Mouse (Mus musculus) spleen, adult 2 months (tissue): ENCODE data around the gene Lingo2. TPM values are rescaled to one million over a fixed set of nuclear protein-coding genes. Genes with fewer than 3 reads are reported as not detected.

Experiments
- DNase-seq, 2 experiments: peaks; one replicate each; pipeline versions ENCODE4 v3.0.0 to v3.0.0-alpha.2; 2012 to 2021; ENCODE audit warnings: low spot score in 2 of 2, low read depth in 1 of 2
- H3K27ac ChIP-seq: fragments of 200-500 bp; 2 replicates; pipeline ENCODE4 v1.5.1; 2012; ENCODE audit warnings: low read length, inconsistent platforms; ENCODE audit not compliant: insufficient read depth
- H3K27me3 ChIP-seq: fragments of 200-500 bp; 2 replicates; pipeline ENCODE4 v1.6.1; 2012; ENCODE audit warnings: mild to moderate bottlenecking, moderate library complexity, low read length, inconsistent platforms; ENCODE audit not compliant: control insufficient read depth, insufficient read depth
- H3K36me3 ChIP-seq: fragments of 200-500 bp; 2 replicates; pipeline ENCODE4 v1.6.1; 2012; ENCODE audit warnings: mild to moderate bottlenecking, low read length, inconsistent platforms; ENCODE audit not compliant: control insufficient read depth, insufficient read depth
- H3K4me1 ChIP-seq: fragments of 200-500 bp; 2 replicates; pipeline ENCODE4 v1.6.1; 2011; ENCODE audit warnings: inconsistent platforms; ENCODE audit not compliant: control insufficient read depth, insufficient read depth, insufficient read length
- H3K4me3 ChIP-seq: fragments of 200-500 bp; 2 replicates; pipeline ENCODE4 v1.5.1; 2011; ENCODE audit warnings: mild to moderate bottlenecking, inconsistent platforms; ENCODE audit not compliant: insufficient read depth, insufficient read length; ENCODE audit errors: extremely low read depth
- CTCF ChIP-seq: fragments of 200-500 bp; IDR thresholded peaks from 2 replicates; pipeline ENCODE4 v1.5.1; 2011; ENCODE audit warnings: mild to moderate bottlenecking, inconsistent platforms; ENCODE audit not compliant: insufficient read depth, insufficient read length, insufficient replicate concordance; ENCODE audit errors: extremely low read depth
- POLR2A ChIP-seq: fragments of 200-500 bp; IDR thresholded peaks from 2 replicates; pipeline ENCODE4 v1.6.1; 2011; ENCODE audit warnings: low read depth, low read length, inconsistent platforms
- WGBS: fragments of 180-500 bp; shearing (Covaris S2); methylation state at CpG from one replicate; pipeline ENCODE4 v1.1.7; 2018; 5-methylcytosine and 5-hydroxymethylcytosine counted together
- polyA plus RNA-seq: library from polyadenylated mRNA; depleted of rRNA; stranded (reverse); fragments of >200 nt; gene quantifications from 2 replicates; pipeline ENCODE4 v1.2.3, GENCODE M21; 2012

Gene Lingo2
- polyA plus RNA-seq, 1 experiment = 0.02 TPM

DNA sequence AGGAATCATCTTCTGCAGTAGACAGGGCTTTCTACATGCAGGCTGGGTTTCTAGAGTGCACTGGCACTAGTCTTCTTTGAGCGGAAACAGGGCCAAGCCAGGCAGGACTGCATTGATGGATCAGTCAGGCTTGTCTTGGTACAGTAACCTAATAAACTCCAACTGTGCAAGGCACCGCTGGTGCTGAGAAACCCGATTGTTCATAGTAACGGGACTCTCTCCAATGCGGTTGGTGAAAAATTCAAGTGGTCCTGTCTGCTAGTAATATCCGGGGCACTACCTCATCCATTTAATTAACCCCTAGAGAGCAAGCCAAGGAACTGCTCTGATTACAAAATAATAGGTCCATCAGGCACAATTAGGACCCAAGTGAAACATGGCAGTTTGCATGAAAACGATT, 1106.4 kb downstream of the Lingo2 start:
- Histone ChIP-seq H3K27me3 (no peaks in the 10 kb centered on the region), H3K4me1 (no peaks in the 10 kb centered on the region), H3K27ac (no peak overlapping the region), H3K36me3 (no peaks in the 10 kb centered on the region), H3K4me3 (no peak overlapping the region)
- TF ChIP-seq CTCF (no peak), POLR2A (no peak)
- 85% methylated on average over 7 of the region's 7 CpGs for WGBS
- no peak for DNase-seq

DNA sequence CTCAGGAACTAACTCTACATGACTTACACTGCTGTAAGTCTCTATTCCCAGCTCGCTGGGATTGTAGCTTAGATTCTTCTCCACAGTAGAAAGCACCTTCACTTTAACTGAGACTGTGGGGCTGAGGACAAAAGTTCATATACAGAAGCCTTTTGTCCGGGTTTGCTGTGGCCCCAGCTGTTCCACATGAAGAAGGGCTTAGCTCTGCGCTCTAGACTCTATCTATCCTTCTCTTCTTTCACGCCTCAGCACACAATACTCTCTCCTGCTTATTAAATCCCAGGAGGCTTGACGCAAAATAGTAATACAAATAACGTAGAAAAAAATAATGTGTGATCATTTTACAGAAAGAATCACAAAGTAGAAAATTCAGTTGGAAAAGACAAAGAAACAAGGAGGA, 1107.0 kb downstream of the Lingo2 start:
- no peak overlapping the region for H3K4me3 ChIP-seq
- no peak overlapping the region for H3K27ac ChIP-seq
- 88% methylated on average over 6 of the region's 6 CpGs for WGBS
- no peak for TF ChIP-seq CTCF
- TF ChIP-seq POLR2A = no peak
- no peaks in the 10 kb centered on the region for H3K4me1 ChIP-seq
- H3K36me3 ChIP-seq = no peaks in the 10 kb centered on the region
- no peaks in the 10 kb centered on the region for H3K27me3 ChIP-seq
- DNase-seq = no peak

DNA sequence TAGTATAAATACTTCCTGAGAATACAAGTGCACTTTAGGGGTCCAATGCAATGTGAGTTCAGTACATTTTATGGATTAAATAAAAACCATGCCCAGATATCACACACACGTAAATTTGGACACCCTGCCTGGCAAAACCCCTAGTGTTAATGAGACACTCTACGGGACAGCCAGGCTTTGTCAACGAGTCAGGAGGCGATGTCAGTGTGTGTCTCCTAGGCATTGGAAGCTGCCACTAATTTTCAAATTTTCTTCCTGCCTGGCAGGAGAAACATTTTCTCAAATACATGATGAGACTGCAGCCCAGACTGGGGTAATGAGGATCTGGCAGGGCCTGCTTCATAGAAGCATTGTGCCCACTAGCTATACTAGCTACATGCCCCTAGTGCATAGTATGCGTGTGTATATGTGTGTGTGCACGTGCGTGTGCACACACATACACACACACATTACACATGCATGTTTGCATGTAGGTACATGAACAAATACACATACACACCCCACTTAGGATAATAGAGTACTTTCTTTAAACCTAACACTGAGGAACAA, 1128.2 kb downstream of the Lingo2 start:
- 92% methylated on average over 7 of the region's 7 CpGs for WGBS
- H3K36me3 ChIP-seq = no peaks in the 10 kb centered on the region
- TF ChIP-seq CTCF (no peak), POLR2A (no peak)

DNA sequence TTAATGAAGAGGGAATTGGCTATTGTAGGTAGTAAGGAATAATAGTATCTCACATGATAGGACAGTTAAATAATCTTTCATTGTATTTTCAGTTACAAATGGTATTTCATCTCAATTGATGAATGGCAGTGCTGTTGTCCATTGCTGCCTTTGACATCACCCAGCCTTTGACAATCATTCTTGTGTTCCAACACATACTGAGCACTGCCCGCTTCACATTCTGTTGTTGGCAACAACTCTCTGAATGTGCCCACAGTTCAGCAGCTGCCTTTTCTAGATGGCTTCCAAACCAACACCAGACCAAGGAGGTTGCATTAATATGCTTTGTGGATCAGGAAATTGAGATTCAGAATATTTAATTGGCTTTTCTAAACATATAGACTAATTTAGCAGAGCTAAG, 1130.8 kb downstream of the Lingo2 start:
- no peak for DNase-seq
- 91% methylated on average over 1 of the region's 1 CpGs for WGBS

More for the DNA sequence above, 1128.2 kb downstream of the Lingo2 start:
- Histone ChIP-seq H3K27ac (no peak overlapping the region), H3K4me1 (no peaks in the 10 kb centered on the region), H3K27me3 (no peaks in the 10 kb centered on the region), H3K4me3 (no peak overlapping the region)
- DNase-seq = no peak

DNA sequence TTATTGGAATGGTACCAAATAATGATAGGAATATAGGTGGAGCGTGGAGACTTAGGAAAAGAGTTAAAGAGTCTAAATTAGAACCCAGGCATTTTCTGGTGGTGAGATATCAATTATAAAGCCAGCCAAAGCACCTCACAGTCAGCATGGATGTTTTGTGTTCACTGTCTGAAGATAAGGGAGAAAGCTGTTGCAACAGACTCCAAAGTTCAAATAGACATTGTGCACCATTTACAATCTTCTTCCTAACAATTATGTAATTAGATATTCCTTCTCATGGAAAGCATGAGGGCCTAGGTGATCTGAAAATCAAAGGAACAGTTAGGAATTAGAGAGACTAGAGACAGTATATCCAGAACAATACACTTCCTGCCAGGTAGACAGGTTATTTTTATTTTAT, 1136.8 kb downstream of the Lingo2 start:
- TF ChIP-seq CTCF (no peak), POLR2A (no peak)
- no peaks in the 10 kb centered on the region for H3K4me1 ChIP-seq
- no peaks in the 10 kb centered on the region for H3K27me3 ChIP-seq
- no peak overlapping the region for H3K27ac ChIP-seq
- H3K4me3 ChIP-seq = no peak overlapping the region
- H3K36me3 ChIP-seq = no peaks in the 10 kb centered on the region
- 80% methylated on average over 1 of the region's 1 CpGs for WGBS
- no peak for DNase-seq

More for the DNA sequence above, 1130.8 kb downstream of the Lingo2 start:
- no peaks in the 10 kb centered on the region for H3K36me3 ChIP-seq
- H3K27me3 ChIP-seq = no peaks in the 10 kb centered on the region
- no peak overlapping the region for H3K4me3 ChIP-seq
- no peaks in the 10 kb centered on the region for H3K4me1 ChIP-seq
- no peak overlapping the region for H3K27ac ChIP-seq
- no peak for TF ChIP-seq POLR2A
- TF ChIP-seq CTCF = no peak

DNA sequence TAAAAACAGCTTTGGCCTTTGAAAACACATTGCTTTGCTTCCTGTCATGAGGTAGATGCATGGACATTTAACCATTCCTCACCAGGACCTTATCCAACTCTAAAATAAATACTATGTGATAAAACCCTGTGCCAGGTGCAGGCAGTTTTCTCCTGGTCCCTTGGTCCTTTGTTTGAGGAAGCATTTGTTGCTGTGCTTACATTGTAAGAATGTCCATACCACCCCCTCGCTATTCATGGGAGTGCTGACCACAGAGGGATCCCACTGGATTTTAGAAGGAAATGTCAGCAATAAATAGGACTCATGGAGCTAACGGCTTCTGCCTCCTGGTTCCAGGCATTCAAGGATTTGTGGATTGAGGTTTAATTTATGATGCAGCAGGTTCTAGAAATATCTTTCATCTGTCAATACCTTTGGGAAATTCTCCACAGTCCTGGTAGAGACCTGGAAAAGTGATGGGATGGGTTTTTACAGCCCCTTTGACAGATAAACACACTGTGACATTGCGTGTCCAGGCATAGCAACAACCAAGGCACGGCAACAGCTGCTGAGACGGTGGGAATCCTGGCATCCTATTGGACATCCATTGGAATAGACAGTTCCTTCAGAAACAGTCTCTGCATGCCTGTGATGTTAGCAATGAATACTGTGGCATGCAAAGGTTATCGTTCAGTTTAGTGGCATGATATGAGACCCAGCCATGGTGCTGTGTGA, 1143.9 kb downstream of the Lingo2 start:
- no peak for DNase-seq
- Histone ChIP-seq H3K27me3 (no peaks in the 10 kb centered on the region), H3K36me3 (no peaks in the 10 kb centered on the region), H3K4me1 (no peaks in the 10 kb centered on the region), H3K27ac (no peak overlapping the region), H3K4me3 (no peak overlapping the region)
- TF ChIP-seq CTCF = no peak
- no peak for TF ChIP-seq POLR2A
- 81% methylated on average over 6 of the region's 6 CpGs for WGBS

DNA sequence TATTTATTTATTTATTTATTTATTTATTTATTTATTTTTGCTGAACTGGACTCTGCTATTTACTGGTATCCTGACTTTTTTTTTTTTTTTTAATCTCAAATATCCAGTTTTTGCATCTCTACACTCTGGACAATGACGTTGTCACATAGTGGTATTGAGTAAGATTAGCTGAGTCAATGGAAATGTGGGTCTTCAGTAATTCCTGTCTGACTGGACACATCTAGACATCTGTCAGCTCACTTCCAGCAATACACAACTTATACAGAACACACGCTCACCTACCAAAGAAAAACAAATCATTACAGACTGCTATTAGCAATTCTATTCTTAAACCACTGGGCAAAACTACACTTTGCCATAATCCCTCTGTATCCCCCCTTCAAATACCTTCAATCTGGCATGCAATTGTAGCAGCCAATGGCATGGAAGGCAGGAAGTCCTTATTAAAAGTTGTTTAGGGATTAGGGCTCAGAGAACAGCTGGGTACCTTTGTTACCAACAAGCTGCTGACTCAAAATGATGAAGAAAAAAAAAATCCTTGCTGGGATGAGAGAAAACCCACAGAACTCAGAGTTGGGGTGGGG, 1144.6 kb downstream of the Lingo2 start:
- no peaks in the 10 kb centered on the region for H3K36me3 ChIP-seq
- no peaks in the 10 kb centered on the region for H3K27me3 ChIP-seq
- H3K4me3 ChIP-seq = no peak overlapping the region
- 90% methylated on average over 2 of the region's 2 CpGs for WGBS
- no peaks in the 10 kb centered on the region for H3K4me1 ChIP-seq
- no peak for DNase-seq
- TF ChIP-seq CTCF (no peak), POLR2A (no peak)
- H3K27ac ChIP-seq = no peak overlapping the region
